Mouse (Mus musculus): Measurements from ENCODE around the gene Slc38a3.
A peak's percentile ranks its signal among the peaks of the same experiment; 100 is the strongest.

Slc38a3 gene

DNA sequence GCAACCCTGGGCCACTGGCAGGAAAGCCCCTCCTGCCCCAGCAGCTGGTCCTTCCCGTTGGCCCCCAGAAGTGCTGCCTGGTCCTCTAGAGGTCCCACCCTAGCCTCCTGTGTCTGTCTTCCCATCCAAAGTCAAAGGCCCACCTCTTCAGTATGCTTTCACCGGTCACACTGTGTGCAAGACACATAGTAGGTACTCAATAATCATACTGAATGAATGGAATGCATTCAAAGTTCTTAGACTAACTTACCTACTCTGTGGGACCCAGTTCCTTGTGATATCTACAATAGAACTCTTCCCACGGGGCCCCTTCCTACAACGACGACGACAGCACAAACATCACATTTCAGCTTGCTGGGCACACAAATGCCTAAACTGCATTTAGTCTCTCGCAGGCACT is 4.0 kb downstream of the Slc38a3 start:
- DNase-seq, result no peak

DNA sequence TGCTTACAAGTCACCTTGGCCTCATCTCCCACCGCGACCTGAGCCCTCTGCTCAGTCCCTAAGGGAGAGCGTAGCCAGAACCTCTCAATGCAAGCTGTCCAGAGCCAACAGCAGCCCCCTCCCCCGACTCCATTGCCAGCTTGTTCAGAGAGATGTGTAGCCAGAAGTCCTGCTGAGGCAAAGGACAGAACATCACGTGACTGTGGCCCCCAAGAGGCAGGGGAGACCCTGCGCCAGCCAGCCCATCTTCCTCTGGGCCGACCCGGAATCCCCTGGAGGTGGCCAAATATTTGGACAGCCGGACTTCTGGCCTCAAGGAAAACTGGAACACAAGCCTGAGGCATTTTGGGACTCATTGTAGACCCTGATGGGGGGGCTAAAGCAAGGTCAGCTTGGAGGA is 5.8 kb downstream of the Slc38a3 start:
- DNase-seq, result no peak

DNA sequence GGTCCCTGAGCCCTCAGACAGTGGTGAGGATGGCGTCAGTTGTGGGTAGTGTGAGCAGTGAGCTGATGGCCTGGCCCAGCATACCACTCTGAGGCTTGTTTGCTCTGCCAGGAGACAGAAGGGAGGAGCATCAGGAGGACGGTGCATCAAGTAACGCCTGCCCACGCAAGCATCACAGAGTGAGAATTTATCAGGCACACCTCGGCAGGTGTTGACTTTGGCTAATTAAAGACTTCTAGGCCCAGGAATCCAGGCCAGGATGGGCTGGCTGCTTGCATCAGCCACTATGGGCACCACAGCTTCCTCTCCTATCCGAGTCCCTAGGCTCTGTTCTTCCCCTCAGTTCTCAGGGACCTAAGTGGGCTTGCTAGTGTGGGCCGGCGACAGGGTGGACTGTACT is 7.0 kb downstream of the Slc38a3 start:
- no peak for DNase-seq

DNA sequence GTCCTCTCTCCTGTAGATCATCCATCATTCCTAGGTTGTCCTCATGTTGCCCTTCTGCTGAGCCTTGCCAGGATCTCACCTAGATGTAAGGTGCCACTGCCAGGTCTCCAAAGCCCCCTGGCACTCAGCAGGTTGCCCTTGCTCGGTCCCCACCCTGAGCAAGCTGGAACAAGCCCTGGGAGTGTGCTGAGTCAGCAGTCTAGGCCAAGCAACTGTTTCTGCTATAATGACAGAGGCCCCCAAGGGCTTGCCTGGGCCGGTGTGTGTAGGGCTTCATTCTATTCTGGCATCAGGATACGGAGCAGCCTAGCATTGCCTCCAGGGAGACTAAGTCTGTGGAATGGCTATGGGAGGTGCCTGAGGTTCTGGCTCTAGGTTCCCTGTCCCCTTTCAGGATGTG is 8.6 kb downstream of the Slc38a3 start:
- no peak for DNase-seq

DNA sequence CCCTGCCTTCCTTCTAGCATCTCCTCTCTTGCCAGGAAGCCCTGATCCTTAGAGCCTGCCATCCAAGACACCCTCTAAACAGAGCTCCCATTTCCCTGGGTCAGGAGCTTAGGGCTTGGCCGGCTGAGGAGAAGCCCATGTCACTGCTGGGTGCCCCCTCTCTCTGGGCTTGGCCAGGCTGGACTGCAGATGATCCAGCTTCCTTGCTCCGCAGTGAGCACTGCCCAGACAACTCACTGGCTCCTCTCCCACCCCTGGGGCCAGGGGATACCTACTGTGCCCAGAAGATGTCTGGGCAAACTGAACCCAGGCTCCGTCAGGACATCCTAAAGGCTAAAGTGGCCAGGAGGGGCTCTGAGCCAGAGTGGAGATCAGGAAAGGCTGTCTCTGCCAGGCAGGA is 9.4 kb downstream of the Slc38a3 start:
- no peak for DNase-seq

DNA sequence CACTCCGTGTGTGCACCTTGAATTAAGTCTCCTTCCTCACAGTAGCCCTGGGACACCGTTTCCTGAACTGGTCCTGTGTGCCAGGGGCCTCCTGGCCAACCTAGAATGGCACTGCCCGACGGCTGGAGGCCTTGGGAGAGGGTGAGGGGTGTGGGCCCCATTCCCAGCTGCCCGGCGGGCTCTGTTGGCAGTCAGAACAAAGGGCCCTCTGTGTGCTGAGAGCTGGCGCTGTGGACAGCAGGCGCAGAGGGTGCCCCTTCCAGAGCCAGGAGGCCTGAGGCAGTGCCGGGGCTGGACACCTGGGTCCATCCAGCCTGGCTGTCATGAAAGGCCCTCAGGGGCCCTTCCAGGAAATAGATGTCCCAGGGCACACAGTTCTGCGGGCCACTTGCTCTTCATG is 9.8 kb downstream of the Slc38a3 start:
- no peak for DNase-seq

DNA sequence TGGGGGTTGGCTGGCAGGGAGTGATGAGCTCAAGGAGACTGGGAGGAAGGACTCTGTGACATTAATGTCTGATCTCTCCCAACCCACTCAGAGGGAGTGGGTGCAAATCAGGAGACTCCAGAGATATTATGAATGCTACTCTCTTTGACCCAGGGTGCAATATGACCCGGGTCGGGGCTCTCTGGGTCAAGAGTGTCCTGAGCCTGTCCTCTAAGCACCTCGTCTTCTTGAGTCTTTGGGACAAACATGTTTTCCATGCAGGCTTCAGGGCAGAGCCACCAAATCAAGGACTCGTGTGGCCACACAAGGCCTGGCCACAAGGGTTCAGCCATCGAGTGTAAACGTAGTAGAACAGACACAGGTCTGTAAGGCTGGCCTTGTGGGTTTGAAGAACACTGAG is 11.2 kb downstream of the Slc38a3 start:
- DNase-seq, result no peak

DNA sequence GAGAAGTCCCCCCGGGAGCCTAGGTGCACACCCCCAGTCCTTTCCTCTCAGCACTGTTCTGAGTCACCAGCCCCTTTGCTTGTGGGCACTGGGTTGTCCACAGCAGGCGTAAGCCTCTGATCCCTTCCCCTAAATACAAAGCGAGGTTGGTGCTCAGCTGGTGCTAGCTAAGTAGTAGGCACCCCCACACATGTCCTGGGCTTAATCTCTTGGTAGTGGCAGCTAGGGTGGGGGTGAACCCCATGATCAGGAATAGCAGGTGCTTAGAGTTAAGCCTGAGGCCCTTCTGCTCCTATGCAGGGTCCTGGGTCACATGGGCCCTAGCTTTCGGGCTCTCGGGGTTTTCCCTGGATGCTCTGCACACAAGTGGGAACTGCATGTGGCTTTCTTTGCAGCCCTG is 12.2 kb downstream of the Slc38a3 start:
- no peak for DNase-seq

DNA sequence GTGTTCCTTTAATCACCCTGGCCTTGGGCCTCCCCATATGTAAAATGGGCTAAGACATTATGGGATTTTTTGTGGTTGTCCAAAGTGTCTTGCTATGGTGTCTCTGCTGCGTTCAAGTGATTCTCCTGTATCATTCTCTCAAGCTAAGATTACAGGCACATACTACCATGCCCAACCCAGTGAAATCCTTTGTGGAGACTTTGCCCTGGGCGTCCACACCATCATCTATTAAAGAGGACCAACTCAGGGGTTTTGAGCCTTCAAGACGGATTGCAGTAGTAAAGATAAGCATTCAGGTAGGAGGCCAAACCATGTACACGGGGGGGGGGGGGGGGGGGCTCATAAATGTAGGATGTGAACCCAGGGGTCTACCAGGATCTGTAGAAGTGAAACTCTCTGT is 14.7 kb downstream of the Slc38a3 start:
- no peak for DNase-seq

DNA sequence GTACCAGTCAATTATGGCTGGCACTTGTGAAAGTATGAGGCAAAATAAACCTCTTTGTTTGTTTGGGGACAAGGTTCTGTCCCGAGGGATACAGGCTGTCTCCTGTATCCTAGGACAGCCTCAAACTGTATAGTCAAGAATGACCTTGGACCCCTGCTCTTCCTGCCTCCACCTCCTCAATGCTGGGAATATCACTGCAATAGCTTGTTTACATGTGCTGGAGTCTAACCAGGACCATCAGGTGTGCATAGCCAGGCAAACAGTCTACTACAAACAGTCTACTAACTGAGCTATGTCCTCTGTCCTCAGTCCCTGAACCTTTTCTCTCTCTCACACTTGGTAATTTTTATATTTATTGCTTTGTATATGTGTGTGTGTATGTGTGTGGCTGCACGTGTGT is 15.9 kb downstream of the Slc38a3 start:
- DNase-seq, result no peak

DNA sequence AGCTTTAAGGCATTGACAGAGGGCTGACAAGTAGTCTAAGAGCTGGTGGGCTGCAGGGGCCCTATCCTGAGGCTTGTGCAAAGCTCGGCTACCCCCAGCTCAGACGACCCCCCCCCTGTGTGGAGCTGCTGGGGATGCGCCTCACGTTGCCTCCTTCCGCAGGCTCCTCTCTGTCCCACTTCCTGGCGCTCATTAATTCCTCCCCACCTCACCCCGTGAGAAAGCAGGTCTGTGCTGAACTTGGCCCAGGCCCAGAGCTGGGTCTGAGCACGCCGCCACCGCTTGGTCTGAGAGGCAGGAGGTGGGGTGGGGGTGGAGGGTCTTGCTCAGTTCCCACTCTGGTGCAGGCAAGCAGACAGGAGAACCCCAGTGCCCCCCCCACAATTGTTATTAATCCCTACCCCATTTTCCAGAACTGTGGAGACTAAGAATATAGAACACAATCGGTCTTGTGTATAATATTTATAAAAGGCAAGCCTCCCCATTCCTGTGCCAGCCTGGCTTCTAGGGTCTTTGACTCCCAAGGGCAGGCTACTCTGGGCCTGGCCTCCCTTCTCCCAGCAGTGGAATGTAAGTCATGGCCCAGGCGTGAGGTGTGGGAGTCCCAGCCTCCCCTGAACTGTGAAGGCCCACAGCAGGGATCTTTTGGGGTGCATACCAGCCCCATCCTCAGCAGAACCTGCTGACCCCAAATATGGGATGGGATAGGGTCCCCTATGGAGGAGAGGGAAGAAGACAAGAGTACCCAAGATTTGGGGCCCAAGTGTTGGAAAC is 18.4 kb downstream of the Slc38a3 start:
- no peak for DNase-seq

DNA sequence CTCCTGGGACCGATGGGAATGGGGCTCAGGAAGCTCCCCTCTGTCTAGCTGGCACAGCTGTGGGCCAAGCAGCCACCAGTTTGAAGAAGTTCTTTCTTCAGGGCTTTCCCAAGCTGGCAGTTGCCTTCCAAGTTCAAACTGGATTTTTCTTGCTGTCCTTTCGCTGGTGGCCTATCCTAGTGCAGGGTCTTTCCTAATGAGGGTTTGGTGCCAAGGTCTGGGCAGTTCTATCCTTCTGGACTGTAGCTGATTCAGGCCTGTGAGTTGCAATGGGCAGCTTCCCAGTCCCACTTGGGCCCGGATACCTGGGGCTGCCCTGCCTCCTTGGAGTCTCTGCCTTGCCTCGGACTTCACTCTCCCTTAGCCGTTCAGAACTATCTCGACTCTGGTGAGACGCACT is 19.1 kb downstream of the Slc38a3 start:
- DNase-seq, result no peak

DNA sequence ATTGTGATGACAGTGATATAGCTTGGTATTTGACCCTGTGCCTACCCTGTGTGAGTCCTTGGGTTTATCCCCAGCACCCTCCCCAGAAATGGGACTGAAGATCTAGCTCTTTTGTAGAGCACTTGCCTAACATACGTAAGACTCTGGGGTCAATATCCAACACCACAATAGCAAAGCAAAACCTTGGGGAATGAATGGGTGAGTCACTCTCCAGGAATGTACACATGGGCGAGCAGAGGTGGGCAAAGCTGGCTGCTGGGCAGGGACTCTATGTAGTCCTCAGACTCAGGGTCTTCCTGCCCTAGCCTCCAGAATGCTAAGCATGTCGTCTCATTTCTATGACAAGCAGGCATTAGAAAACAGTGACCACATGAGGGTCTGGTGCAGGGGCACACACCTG is 20.6 kb downstream of the Slc38a3 start:
- no peak for DNase-seq

DNA sequence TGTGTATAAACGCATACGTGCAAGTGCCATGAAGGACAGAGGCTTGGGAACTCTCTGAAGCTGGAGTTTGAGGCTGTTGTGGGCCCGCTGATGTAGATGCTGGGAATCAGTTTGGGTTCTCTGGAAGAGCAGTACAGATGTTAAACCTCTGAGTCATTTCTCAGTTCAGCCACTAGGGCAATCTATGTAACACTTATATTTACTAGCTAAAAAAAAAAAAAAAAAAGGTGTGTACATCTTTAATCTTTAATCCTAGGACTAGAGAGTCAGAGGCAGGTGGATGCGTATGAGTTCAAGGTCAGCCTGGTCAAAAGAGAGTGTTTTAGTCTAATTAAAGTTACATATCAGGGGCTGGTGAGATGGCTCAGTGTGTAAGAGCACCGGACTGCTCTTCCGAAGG is 22.4 kb downstream of the Slc38a3 start:
- DNase-seq, result no peak

DNA sequence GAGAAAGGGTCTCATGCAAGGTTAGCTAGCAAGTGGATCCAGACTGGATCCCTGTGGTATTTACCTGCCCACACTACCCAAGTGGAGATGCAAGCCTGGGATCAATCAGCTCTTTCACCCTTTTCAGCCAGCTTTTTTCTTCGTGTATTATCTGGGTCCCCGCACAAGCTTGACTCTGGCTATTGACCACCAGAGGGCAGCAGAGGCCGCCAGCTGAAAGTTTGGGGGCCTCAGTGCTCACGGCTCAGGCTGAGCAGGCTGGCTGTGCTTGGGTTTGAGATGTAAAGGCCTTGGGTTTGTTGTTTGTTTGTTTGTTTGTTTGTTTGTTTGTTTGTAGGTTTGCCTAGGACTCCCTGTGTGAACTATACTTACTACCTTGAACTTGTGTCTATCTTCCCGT is 23.8 kb downstream of the Slc38a3 start:
- DNase-seq, result peak; percentile 71 to 78

DNA sequence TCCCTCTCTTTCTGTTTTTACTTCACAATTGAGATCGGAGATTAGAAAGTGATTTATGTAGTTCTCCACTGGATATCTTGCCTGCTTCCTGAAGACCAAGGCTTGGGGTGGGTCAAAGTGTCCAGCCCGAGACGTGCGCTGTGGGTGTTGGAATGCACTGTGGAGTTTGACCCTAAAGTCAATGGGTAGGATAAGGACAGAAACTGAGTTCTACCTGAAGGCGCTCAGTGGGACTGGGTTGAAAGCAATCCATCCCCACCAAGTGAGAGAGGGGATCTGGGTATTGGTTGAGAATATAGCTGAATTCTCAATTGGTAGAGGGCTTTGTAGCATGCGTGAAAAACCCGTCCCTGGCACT is 24.2 kb downstream of the Slc38a3 start:
- DNase-seq, result peak; percentile 60 to 64

DNA sequence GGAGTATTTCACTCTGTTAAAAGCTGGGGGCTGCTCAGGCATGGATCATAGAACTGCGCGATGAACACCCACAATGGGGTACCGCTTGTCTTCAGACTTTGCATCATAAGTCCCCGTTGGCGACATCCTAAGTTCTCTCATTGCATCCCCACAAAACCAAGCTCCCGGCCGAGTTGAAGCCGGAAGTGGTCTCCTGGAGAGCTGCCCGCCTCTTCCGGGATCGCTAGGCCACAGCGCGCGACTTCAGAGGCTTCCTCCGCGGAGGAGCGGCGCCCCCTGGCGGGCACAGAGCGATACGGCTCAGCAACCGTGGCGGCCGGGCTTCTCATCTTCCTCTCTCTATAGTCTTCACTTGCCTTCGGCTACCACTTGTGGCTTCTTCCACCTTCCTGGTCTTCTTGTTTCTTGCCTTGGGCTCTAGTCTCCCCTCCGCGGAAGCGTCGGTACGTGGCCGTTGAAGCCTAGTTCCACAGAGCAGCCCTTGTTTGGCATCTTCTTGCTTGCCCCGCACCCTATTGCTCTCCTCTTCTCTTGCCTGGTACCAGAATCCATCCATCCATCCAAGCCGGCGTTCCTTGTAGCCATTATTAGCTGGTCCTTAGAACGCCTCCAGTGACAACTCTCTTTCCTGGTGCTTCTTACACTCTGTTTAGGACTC is 24.7 kb downstream of the Slc38a3 start:
- peak; percentile 85 to 92 for DNase-seq

DNA sequence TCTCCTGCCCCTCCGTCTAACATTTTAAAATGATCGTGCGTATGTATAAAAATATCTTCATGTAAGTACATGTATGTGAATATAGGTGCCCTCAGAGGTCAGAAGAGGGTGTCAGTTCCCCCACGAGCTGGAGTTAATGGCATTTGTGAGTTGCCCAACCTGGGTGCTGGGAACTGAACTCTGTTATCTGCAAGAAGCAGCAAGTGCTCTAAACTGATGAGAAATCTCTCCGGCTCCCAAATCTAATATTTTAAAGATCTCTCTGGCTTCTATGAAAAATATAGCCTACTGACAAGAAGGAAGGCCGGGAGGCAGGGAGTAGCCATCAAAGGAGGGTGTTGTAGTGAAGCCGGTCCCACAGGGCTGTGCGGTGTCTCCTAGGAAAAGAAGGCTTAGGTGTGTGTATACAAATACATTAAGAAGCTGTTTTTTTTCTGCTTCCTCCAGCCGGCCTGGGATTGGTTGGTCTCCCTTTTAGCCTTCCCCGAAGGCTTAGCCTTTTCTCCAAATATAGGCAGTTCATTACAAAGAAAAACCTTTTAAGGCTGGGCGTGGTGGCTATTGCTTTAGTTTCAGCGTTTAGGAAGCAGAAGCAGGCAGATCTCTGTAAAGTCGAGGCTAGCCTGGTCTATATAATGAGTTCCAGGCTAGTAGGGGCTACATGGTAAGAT is 25.7 kb downstream of the Slc38a3 start:
- no peak for DNase-seq

DNA sequence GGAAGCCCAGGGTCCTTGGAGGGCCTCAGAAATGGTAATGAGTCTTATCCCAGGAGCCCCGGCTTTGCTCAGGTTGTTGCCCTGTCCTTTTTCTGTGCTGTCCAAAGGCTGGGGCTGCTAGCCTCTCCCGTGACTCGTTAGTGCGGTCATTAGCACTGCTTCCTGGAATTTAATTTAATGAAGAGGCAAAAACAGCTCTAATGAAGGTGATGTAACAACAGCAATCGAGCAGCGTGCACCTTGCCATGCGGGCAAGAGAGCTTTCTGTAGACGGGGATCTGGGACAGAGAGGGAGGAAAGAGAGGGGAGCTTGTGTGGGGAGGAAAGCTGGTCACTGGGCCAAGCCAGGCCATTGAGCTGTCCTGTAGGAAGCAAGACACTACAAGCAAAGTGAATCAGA is 27.7 kb downstream of the Slc38a3 start:
- DNase-seq, result peak in 1 of 2 experiments; percentile 40

DNA sequence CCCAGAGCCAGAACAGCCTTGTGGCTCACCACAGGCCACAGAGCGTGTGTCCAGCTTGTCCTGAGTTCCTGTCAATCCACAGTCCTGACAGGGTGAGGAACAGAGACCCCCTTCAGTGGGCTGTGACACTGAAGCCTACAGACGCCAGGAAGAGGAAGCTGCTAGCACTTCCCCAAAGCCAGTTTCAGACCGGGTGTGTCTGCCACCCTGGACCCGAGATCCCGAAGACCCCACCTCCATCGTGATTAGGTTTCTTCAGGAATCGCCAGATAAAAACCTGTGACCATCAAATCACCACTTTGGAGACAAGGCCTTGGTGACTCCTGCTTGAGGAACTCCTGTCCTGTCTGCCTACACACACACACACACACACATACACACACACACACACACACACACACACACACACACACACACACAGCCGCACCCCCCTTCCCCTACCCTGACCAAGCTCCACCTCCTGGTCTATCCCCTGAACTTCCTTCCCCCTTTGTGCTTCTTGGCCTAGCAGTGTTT is 29.0 kb downstream of the Slc38a3 start:
- DNase-seq, result no peak

DNA sequence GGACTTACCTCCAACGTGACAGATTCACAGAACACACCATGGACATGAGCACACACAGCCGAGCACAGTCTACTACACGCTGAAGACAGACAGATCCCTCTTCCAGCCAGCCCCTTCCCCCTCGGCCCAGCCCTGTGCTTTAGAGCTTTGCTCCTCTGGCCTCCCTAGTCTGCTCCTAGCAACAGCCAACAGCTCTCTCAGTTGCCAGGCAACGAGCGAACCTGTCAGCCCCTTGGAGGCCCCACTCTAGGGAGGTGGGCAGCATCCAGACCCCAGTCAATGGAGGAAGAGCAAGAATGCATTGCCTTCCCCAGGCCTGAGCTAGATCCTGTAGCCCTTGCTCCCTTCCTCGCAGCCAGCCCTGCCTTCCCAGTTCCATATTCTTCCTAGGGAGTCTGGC is 32.3 kb downstream of the Slc38a3 start:
- DNase-seq, result no peak

DNA sequence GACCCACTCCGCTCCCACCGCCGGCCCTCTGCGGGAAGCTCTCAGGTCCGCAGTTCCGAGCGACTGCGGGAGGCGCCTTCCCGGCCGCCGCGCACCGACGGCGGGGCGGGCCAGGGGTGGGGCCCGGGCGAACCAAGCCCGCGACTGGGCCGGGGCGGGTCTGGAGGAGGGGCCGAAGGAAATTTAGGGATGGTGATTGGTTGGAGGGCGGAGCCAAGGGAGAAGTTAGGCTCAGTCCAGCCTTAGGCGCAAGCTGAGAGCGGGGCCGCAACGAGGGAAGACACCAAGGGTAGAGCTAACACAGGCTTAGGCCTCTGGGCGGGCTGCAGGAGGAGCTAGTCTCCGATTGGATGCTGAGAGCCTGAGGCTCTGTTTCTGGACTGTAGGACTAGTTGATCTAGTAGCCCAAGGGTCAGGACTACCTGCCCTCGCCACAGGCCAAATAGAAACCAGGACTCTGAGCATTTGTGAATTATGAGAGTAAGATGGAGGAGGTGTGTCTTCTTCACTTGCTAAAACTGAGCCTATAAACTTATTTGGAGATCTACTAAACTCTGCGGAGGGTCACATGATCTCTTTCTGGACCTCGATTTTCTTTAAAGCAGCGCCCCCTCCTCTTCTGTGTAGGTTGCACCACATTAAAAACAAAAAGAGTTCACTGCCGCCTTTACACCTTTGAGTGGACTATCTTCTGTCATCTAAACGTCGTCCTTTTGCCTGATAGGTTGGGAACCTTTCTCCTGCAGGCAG is 33.9 kb downstream of the Slc38a3 start, which contains the start of gene Gnai2:
TSS of gene Gnai2 (minus strand) at position 89 of the 750 bp plus-strand sequence.
- DNase-seq, result peak; percentile 98

Data from kidney, adult 8-10 months (tissue).